Mouse (Mus musculus) right cerebral cortex, postnatal 25 days (tissue): Measurements from ENCODE around the gene Gpr146.

Experiments
- DNase-seq: peaks from one replicate; pipeline ENCODE4 v3.0.0; 2022

The Gpr146 gene

GRCm38 (mm10) chr5:139404801-139405401 is 27.4 kb downstream of the Gpr146 start, which contains the start of gene C130050O18Rik:
Gene C130050O18Rik, plus strand, starts transcription at chr5:139405280.
- no peak for DNase-seq

GRCm38 (mm10) chr5:139405478-139405877 is 28.0 kb downstream of the Gpr146 start:
- no peak for DNase-seq

GRCm38 (mm10) chr5:139405953-139406352 is 28.5 kb downstream of the Gpr146 start:
- DNase-seq, result no peak

GRCm38 (mm10) chr5:139407121-139407885 is 29.8 kb downstream of the Gpr146 start:
- no peak for DNase-seq

- no peak for DNase-seq
Observed at GRCm38 (mm10) chr5:139408511-139408910, 31.0 kb downstream of the Gpr146 start.

GRCm38 (mm10) chr5:139409412-139409811 is 31.9 kb downstream of the Gpr146 start:
- no peak for DNase-seq

- no peak for DNase-seq
Observed at GRCm38 (mm10) chr5:139410056-139410455, 32.6 kb downstream of the Gpr146 start.

GRCm38 (mm10) chr5:139411117-139411516 is 33.6 kb downstream of the Gpr146 start:
- DNase-seq, result no peak

GRCm38 (mm10) chr5:139411665-139412314 is 34.3 kb downstream of the Gpr146 start:
- no peak for DNase-seq

- no peak for DNase-seq
Observed at GRCm38 (mm10) chr5:139413545-139413944, 36.0 kb downstream of the Gpr146 start.

- DNase-seq, result no peak
Observed at GRCm38 (mm10) chr5:139415001-139415400, 37.5 kb downstream of the Gpr146 start.

- DNase-seq, result no peak
Observed at GRCm38 (mm10) chr5:139416942-139417341, 39.4 kb downstream of the Gpr146 start.

GRCm38 (mm10) chr5:139417480-139417879 is 40.0 kb downstream of the Gpr146 start:
- DNase-seq, result no peak

- no peak for DNase-seq
Observed at GRCm38 (mm10) chr5:139418110-139418509, 40.6 kb downstream of the Gpr146 start.

GRCm38 (mm10) chr5:139418633-139419032 is 41.1 kb downstream of the Gpr146 start:
- DNase-seq, result no peak

- DNase-seq, result no peak
Observed at GRCm38 (mm10) chr5:139423026-139423865, 45.7 kb downstream of the Gpr146 start, which contains the start of gene Gper1. Gene Gper1, plus strand, starts transcription at chr5:139423151.

GRCm38 (mm10) chr5:139425198-139425597 is 47.7 kb downstream of the Gpr146 start:
- no peak for DNase-seq

GRCm38 (mm10) chr5:139427001-139427400 is 49.5 kb downstream of the Gpr146 start:
- no peak for DNase-seq

- no peak for DNase-seq
Observed at GRCm38 (mm10) chr5:139427989-139428388, 50.5 kb downstream of the Gpr146 start.

GRCm38 (mm10) chr5:139429818-139430341 is 52.4 kb downstream of the Gpr146 start:
- DNase-seq, result no peak

- DNase-seq, result no peak
Observed at GRCm38 (mm10) chr5:139432333-139432732, 54.8 kb downstream of the Gpr146 start.

GRCm38 (mm10) chr5:139432747-139433508 is 55.4 kb downstream of the Gpr146 start:
- no peak for DNase-seq
